8 mouse cellular contexts compared by ENCODE assay signal in genomic region chr17:29488978-29489970, GRCm38 (mm10). TPM values are rescaled to one million over a fixed set of nuclear protein-coding genes. Genes with fewer than 3 reads are reported as not detected.
A peak's percentile ranks its signal among the peaks of the same experiment; 100 is the strongest.
DNase-seq lines count a peak whose midpoint lies in the region; ATAC-seq and TF ChIP-seq lines count a peak whose summit lies in the region.

No protein-coding gene starts in this region.

- no peak for ATAC-seq in heart, embryonic 13.5 days (ENCODE audit: extremely low read depth, insufficient number of reproducible peaks, low FRiP score, low TSS enrichment)

- peak overlapping the region; percentile 58 for H3K4me3 ChIP-seq in cortical plate, adult 2 months (ENCODE audit: insufficient read depth, low read length)
- peak overlapping the region; percentile 72 for H3K4me3 ChIP-seq in heart, embryonic 13.5 days
- H3K4me3 ChIP-seq in macrophage (ENCODE audit: inconsistent target): peak overlapping the region; percentile 79

- TF ChIP-seq CTCF in cortical plate, adult 2 months (IDR thresholded peaks at IDR 0.05; ENCODE audit: extremely low read depth, insufficient read depth, low read length): no peak

- H3K9ac ChIP-seq in heart, embryonic 13.5 days: peak overlapping the region; percentile 94

- WGBS in heart, embryonic 13.5 days: 6% methylated on average over 30 of the region's 30 CpGs
- WGBS in macrophage (ENCODE audit: missing documents): under 1% methylated on average over 30 of the region's 30 CpGs

- peak overlapping the region; percentile 95 for H3K4me2 ChIP-seq in heart, embryonic 13.5 days

- DNase-seq in adrenal gland, adult (ENCODE audit: inconsistent age in 2 of 2, low spot score in 1 of 2): peak; percentile 68 to 92
- no peak for DNase-seq in adrenal gland, postnatal 4 days (ENCODE audit: low spot score in 2 of 2)
- DNase-seq in B cell, adult 2 months: peak; percentile 51 to 62
- DNase-seq in kidney, postnatal 10 days: peak; percentile 70
- peak; percentile 59 for DNase-seq in testis, postnatal 10 days (ENCODE audit: low spot score)

- no peaks in the 10 kb centered on the region for H3K4me1 ChIP-seq in cortical plate, adult 2 months (ENCODE audit: control insufficient read depth, insufficient read depth, low read length)
- H3K4me1 ChIP-seq in heart, embryonic 13.5 days: peaks cover 23% of the 10 kb centered on the region

- TF ChIP-seq POLR2A in cortical plate, adult 2 months (IDR thresholded peaks at IDR 0.05; ENCODE audit: extremely low read depth, insufficient read depth, low read length): no peak

- peak overlapping the region; percentile 60 for H3K27ac ChIP-seq in cortical plate, adult 2 months (ENCODE audit: insufficient read depth, low read length)
- H3K27ac ChIP-seq in heart, embryonic 13.5 days (replicated peaks): peak overlapping the region; percentile 92
- peak overlapping the region; percentile 97 for H3K27ac ChIP-seq in macrophage

- peaks cover 38% of the 10 kb centered on the region for H3K79me2 ChIP-seq in macrophage (ENCODE audit: inconsistent target)

- H3K9me3 ChIP-seq in heart, embryonic 13.5 days: no peaks in the 10 kb centered on the region

- peaks cover 13% of the 10 kb centered on the region for H3K36me3 ChIP-seq in heart, embryonic 13.5 days
- peaks cover 7% of the 10 kb centered on the region; the same call in 1 of the 2 replicates for H3K36me3 ChIP-seq in macrophage (ENCODE audit: inconsistent target)

- no peaks in the 10 kb centered on the region for H3K27me3 ChIP-seq in heart, embryonic 13.5 days (replicated peaks)

RNA-seq across cellular contexts. Expression of gene Pim1, which starts 1.3 kb away (rescaled TPM):
- total RNA-seq in adrenal gland, postnatal 4 days (2021): 10 to 100 TPM; 53.4 to 65.5 TPM
- polyA plus RNA-seq in cortical plate, adult 2 months (2012; rRNA removed): 3.5 and 3.8 TPM in 2 replicates
- 19.3 and 20.0 TPM in 2 replicates for polyA plus RNA-seq in heart, embryonic 13.5 days (2015; fragmentation: Nextera tagmentation; extraction: Ambion mirVana)
- 1,000 to 10,000 TPM in 6 of 26 experiments, 100 to 1,000 TPM in 19, 10 to 100 TPM in 1; 95.1 to 1,355 (median 578) TPM for total RNA-seq in macrophage (2018; cell fraction: chromatin; rRNA removed)
- total RNA-seq in macrophage (2018; cell fraction: cytosol; rRNA removed): 1,000 to 10,000 TPM in 3 of 26 experiments, 100 to 1,000 TPM in 21, 10 to 100 TPM in 2; 64.1 to 1,333 (median 331) TPM
- total RNA-seq in macrophage (2018; cell fraction: nucleus; rRNA removed): 1,000 to 10,000 TPM in 10 of 26 experiments, 100 to 1,000 TPM in 15, 10 to 100 TPM in 1; 94.8 to 1,462 (median 879) TPM
- 30.0 to 53.7 TPM (median 48.6 TPM) in 3 replicates for polyA plus RNA-seq in macrophage (2018)

Comparison
In these comparisons a context has a peak if more than half of its experiments do, and no peak if none do; other contexts are left out.
1. DNase-seq: peak in adrenal gland, adult (2 of 2), B cell, adult 2 months (2 of 2), kidney, postnatal 10 days (single experiment) and testis, postnatal 10 days (single experiment); none in adrenal gland, postnatal 4 days (0 of 2).
2. Peak in every context shown above with its lines, with median percentiles within 50 percentile points of each other: H3K27ac ChIP-seq and H3K4me3 ChIP-seq.